Mouse (Mus musculus): ENCODE measurements at regions not wholly inside any gene's neighbourhood (a gene's known extent, or its start where the extent isn't known, plus 50 kb on each side); places are given as distances from the start of the nearest gene placed in this dataset.

- no peak overlapping the region for H3K9ac ChIP-seq (ENCODE audit: low read depth, low read length)
- H3K4me2 ChIP-seq (ENCODE audit: low read length) = no peak overlapping the region
- no peak overlapping the region for H3K27ac ChIP-seq (ENCODE audit: low read length)
- H3K4me3 ChIP-seq (ENCODE audit: low read depth, low read length) = no peak overlapping the region
- ATAC-seq = no peak
- H3K36me3 ChIP-seq (ENCODE audit: control insufficient read depth, insufficient read depth, low read length) = no peaks in the 10 kb centered on the region
- H3K9me3 ChIP-seq (replicated peaks; ENCODE audit: control insufficient read depth, low read length, poor library complexity, severe bottlenecking) = no peaks in the 10 kb centered on the region
- 86% methylated on average over 5 of the region's 5 CpGs for WGBS
- H3K27me3 ChIP-seq (ENCODE audit: control insufficient read depth, insufficient read depth, low read depth, low read length) = peaks cover 6% of the 10 kb centered on the region
- peaks cover 9% of the 10 kb centered on the region for H3K4me1 ChIP-seq (ENCODE audit: control insufficient read depth, insufficient read depth, low read length)
Measured at GRCm38 (mm10) chr13:102447310-102447709, 246.0 kb upstream of the Cd180 start.

- Histone ChIP-seq H3K27me3 (ENCODE audit: control insufficient read depth, insufficient read depth, low read depth, low read length) (peaks cover 6% of the 10 kb centered on the region), H3K4me1 (ENCODE audit: control insufficient read depth, insufficient read depth, low read length) (peaks cover 9% of the 10 kb centered on the region), H3K4me3 (ENCODE audit: low read depth, low read length) (no peak overlapping the region), H3K36me3 (ENCODE audit: control insufficient read depth, insufficient read depth, low read length) (no peaks in the 10 kb centered on the region), H3K4me2 (ENCODE audit: low read length) (peak overlapping the region; percentile 31), H3K9me3 (replicated peaks; ENCODE audit: control insufficient read depth, low read length, poor library complexity, severe bottlenecking) (no peaks in the 10 kb centered on the region), H3K9ac (ENCODE audit: low read depth, low read length) (no peak overlapping the region), H3K27ac (ENCODE audit: low read length) (no peak overlapping the region)
- 6% methylated on average over 8 of the region's 8 CpGs for WGBS
- 0 out of 2 replicates have a peak, but pooled peaks have one; percentile 36 for ATAC-seq
Measured at GRCm38 (mm10) chr13:102449416-102450121, 243.8 kb upstream of the Cd180 start.

GRCm38 (mm10) chr13:102451176-102451575 lies 242.2 kb upstream of the Cd180 start:
- peaks cover 9% of the 10 kb centered on the region for H3K4me1 ChIP-seq (ENCODE audit: control insufficient read depth, insufficient read depth, low read length)
- WGBS = 76% methylated on average over 7 of the region's 7 CpGs
- H3K36me3 ChIP-seq (ENCODE audit: control insufficient read depth, insufficient read depth, low read length) = no peaks in the 10 kb centered on the region
- H3K27me3 ChIP-seq (ENCODE audit: control insufficient read depth, insufficient read depth, low read depth, low read length) = peaks cover 6% of the 10 kb centered on the region
- no peak overlapping the region for H3K4me2 ChIP-seq (ENCODE audit: low read length)
- H3K9me3 ChIP-seq (replicated peaks; ENCODE audit: control insufficient read depth, low read length, poor library complexity, severe bottlenecking) = no peaks in the 10 kb centered on the region
- no peak overlapping the region for H3K27ac ChIP-seq (ENCODE audit: low read length)
- H3K4me3 ChIP-seq (ENCODE audit: low read depth, low read length) = no peak overlapping the region
- no peak for ATAC-seq
- H3K9ac ChIP-seq (ENCODE audit: low read depth, low read length) = no peak overlapping the region

GRCm38 (mm10) chr13:102458711-102459110 lies 234.6 kb upstream of the Cd180 start:
- Histone ChIP-seq H3K4me3 (ENCODE audit: low read depth, low read length) (no peak overlapping the region), H3K9me3 (replicated peaks; ENCODE audit: control insufficient read depth, low read length, poor library complexity, severe bottlenecking) (no peaks in the 10 kb centered on the region), H3K36me3 (ENCODE audit: control insufficient read depth, insufficient read depth, low read length) (no peaks in the 10 kb centered on the region), H3K27me3 (ENCODE audit: control insufficient read depth, insufficient read depth, low read depth, low read length) (no peaks in the 10 kb centered on the region; the same call in 1 of the 2 replicates), H3K27ac (ENCODE audit: low read length) (no peak overlapping the region), H3K4me1 (ENCODE audit: control insufficient read depth, insufficient read depth, low read length) (no peaks in the 10 kb centered on the region), H3K4me2 (ENCODE audit: low read length) (no peak overlapping the region), H3K9ac (ENCODE audit: low read depth, low read length) (no peak overlapping the region)
- no peak for ATAC-seq
- 16% methylated on average over 2 of the region's 2 CpGs for WGBS

DNA sequence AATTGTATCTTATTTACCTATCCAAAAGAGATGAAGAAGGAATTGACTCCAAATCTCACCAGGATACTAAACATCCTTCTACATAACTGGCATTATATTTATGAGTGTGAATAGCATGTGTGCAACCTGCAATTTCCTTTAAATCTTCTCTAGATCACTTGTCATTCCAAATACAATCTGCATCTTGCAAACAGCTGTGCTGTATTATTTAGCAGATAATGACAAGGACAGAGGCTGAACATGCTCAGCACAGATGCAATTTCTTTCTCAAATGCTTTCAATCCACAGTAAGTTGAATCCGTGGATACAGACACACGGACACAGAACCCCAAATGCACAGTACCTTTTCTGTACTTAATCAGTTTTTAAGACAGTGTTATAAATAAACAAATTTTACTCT lies 229.4 kb upstream of the Cd180 start:
- ATAC-seq = no peak
- Histone ChIP-seq H3K4me3 (ENCODE audit: low read depth, low read length) (no peak overlapping the region), H3K9ac (ENCODE audit: low read depth, low read length) (no peak overlapping the region), H3K4me2 (ENCODE audit: low read length) (no peak overlapping the region), H3K27me3 (ENCODE audit: control insufficient read depth, insufficient read depth, low read depth, low read length) (no peaks in the 10 kb centered on the region), H3K36me3 (ENCODE audit: control insufficient read depth, insufficient read depth, low read length) (no peaks in the 10 kb centered on the region), H3K27ac (ENCODE audit: low read length) (no peak overlapping the region), H3K4me1 (ENCODE audit: control insufficient read depth, insufficient read depth, low read length) (no peaks in the 10 kb centered on the region), H3K9me3 (replicated peaks; ENCODE audit: control insufficient read depth, low read length, poor library complexity, severe bottlenecking) (no peaks in the 10 kb centered on the region)
- 77% methylated on average over 2 of the region's 2 CpGs for WGBS

DNA sequence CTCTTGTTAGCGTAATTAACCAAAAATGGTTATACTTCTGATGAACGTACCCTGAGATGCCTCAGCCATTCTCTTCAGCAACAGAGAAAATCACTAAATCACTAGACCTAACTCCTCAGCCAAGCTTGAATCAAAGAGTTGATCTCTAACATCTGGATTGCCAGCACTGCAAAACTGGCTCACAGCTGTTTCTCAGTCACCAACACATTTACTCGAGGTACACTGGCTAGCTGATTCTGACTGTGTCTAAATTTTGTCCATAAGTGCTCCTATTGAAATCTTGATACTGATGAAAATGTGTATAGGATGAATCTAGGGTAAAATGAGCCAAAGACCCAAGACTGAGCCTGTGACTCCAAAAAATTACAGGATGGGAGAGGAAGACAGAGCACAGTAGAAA lies 211.5 kb upstream of the Cd180 start:
- Histone ChIP-seq H3K9ac (ENCODE audit: low read depth, low read length) (no peak overlapping the region), H3K27ac (ENCODE audit: low read length) (no peak overlapping the region), H3K36me3 (ENCODE audit: control insufficient read depth, insufficient read depth, low read length) (no peaks in the 10 kb centered on the region), H3K9me3 (replicated peaks; ENCODE audit: control insufficient read depth, low read length, poor library complexity, severe bottlenecking) (no peaks in the 10 kb centered on the region), H3K4me1 (ENCODE audit: control insufficient read depth, insufficient read depth, low read length) (no peaks in the 10 kb centered on the region), H3K4me3 (ENCODE audit: low read depth, low read length) (no peak overlapping the region), H3K4me2 (ENCODE audit: low read length) (no peak overlapping the region), H3K27me3 (ENCODE audit: control insufficient read depth, insufficient read depth, low read depth, low read length) (no peaks in the 10 kb centered on the region)
- no peak for ATAC-seq
- 89% methylated on average over 3 of the region's 3 CpGs for whole genome bisulfite sequencing

DNA sequence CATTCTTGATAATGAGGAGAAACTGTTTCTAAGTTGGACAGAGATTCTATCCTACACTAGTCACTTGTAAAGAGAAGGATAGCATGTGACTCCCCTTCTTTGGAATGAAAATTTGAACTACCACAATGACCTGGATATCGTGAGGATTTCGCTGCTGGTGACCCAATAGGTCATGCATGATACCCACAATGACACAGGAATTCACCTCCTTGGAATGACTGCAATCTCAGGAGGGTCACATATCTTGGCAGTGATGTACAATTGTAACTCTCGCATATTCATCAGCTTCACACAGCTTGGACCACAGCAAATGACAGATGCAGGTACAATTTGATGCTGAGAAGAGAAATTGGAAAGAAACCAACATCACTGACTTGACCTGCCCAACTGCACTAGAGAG lies 210.9 kb upstream of the Cd180 start:
- H3K27ac ChIP-seq (ENCODE audit: low read length) = no peak overlapping the region
- H3K4me2 ChIP-seq (ENCODE audit: low read length) = no peak overlapping the region
- no peaks in the 10 kb centered on the region for H3K36me3 ChIP-seq (ENCODE audit: control insufficient read depth, insufficient read depth, low read length)
- H3K9me3 ChIP-seq (replicated peaks; ENCODE audit: control insufficient read depth, low read length, poor library complexity, severe bottlenecking) = no peaks in the 10 kb centered on the region
- no peak for ATAC-seq
- no peaks in the 10 kb centered on the region for H3K4me1 ChIP-seq (ENCODE audit: control insufficient read depth, insufficient read depth, low read length)
- no peak overlapping the region for H3K9ac ChIP-seq (ENCODE audit: low read depth, low read length)
- H3K27me3 ChIP-seq (ENCODE audit: control insufficient read depth, insufficient read depth, low read depth, low read length) = no peaks in the 10 kb centered on the region
- no peak overlapping the region for H3K4me3 ChIP-seq (ENCODE audit: low read depth, low read length)
- WGBS = 87% methylated on average over 3 of the region's 3 CpGs

- 20% methylated on average over 4 of the region's 4 CpGs for WGBS
- Histone ChIP-seq H3K36me3 (ENCODE audit: control insufficient read depth, insufficient read depth, low read length) (no peaks in the 10 kb centered on the region), H3K4me2 (ENCODE audit: low read length) (no peak overlapping the region), H3K9ac (ENCODE audit: low read depth, low read length) (no peak overlapping the region), H3K27me3 (ENCODE audit: control insufficient read depth, insufficient read depth, low read depth, low read length) (no peaks in the 10 kb centered on the region), H3K27ac (ENCODE audit: low read length) (no peak overlapping the region), H3K4me1 (ENCODE audit: control insufficient read depth, insufficient read depth, low read length) (no peaks in the 10 kb centered on the region), H3K4me3 (ENCODE audit: low read depth, low read length) (no peak overlapping the region), H3K9me3 (replicated peaks; ENCODE audit: control insufficient read depth, low read length, poor library complexity, severe bottlenecking) (no peaks in the 10 kb centered on the region)
- peak; percentile 56 for ATAC-seq
Measured at GRCm38 (mm10) chr13:102487416-102488097, 205.8 kb upstream of the Cd180 start.

DNA sequence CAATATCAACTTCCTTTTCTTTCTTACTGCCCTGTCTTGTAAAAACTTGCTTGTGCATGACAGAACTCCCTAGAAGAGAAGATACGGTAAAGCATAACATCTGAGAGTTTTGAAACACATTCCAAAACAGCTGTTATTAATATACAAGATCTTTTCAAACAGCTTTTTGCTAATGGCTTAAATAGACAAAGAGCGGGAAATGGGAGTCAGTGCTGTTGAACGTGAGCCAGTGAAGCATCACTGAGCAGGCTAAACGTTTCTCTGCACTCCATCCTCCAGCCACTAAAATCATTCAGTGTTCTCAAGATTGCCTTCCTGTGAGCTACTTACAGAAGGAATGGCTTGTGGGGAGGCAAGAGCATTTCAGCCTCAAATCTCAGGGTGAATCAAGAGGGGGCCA lies 202.0 kb upstream of the Cd180 start:
- no peaks in the 10 kb centered on the region for H3K36me3 ChIP-seq (ENCODE audit: control insufficient read depth, insufficient read depth, low read length)
- 80% methylated on average over 4 of the region's 4 CpGs for WGBS
- H3K9me3 ChIP-seq (replicated peaks; ENCODE audit: control insufficient read depth, low read length, poor library complexity, severe bottlenecking) = no peaks in the 10 kb centered on the region
- no peak for ATAC-seq
- no peak overlapping the region for H3K9ac ChIP-seq (ENCODE audit: low read depth, low read length)
- H3K27ac ChIP-seq (ENCODE audit: low read length) = no peak overlapping the region
- H3K4me1 ChIP-seq (ENCODE audit: control insufficient read depth, insufficient read depth, low read length) = no peaks in the 10 kb centered on the region
- no peak overlapping the region for H3K4me2 ChIP-seq (ENCODE audit: low read length)
- no peak overlapping the region for H3K4me3 ChIP-seq (ENCODE audit: low read depth, low read length)
- no peaks in the 10 kb centered on the region for H3K27me3 ChIP-seq (ENCODE audit: control insufficient read depth, insufficient read depth, low read depth, low read length)

Data from midbrain, embryonic 16.5 days (tissue).